Mouse (Mus musculus) duodenum, adult 2 months (tissue): ENCODE measurements around the gene Psmb3. TPM values are rescaled to one million over a fixed set of nuclear protein-coding genes. Genes with fewer than 3 reads are reported as not detected.

ENCODE experiments used
- polyA plus RNA-seq: library from polyadenylated mRNA; depleted of rRNA; stranded (reverse); fragments of >200 nt; gene quantifications from 2 replicates; pipeline ENCODE4 v1.2.3, GENCODE M21; 2012; ENCODE audit warnings: low replicate concordance; rRNA removed

The Psmb3 gene
- polyA plus RNA-seq = 201 and 322 TPM in 2 replicates

GRCm38 (mm10) chr11:97703039-97703826 lies at the start of gene Psmb3:
Gene Psmb3 (plus strand): TSS chr11:97703399.

GRCm38 (mm10) chr11:97662893-97663527 lies 40.2 kb upstream of the Psmb3 start, which contains the start of gene Mllt6:
Gene Mllt6 (plus strand): TSS chr11:97663414.

GRCm38 (mm10) chr11:97685613-97686321 lies 17.4 kb upstream of the Psmb3 start, which contains the start of gene Cisd3:
Gene Cisd3 (plus strand): TSS chr11:97685826.

GRCm38 (mm10) chr11:97700003-97700745 lies 3.0 kb upstream of the Psmb3 start, which contains the start of gene Pcgf2:
Gene Pcgf2 (minus strand): TSS chr11:97700497.

GRCm38 (mm10) chr11:97744063-97744717 lies 41.0 kb downstream of the Psmb3 start, which contains the start of gene Pip4k2b:
Gene Pip4k2b (minus strand): TSS chr11:97744704.

Other genes with a start within 250 kb of the Psmb3 start
- gene 4933428G20Rik, start 203.1 kb upstream of the Psmb3 start, polyA plus RNA-seq = not detected in 2 replicates
- 0.27 and 0.47 TPM in 2 replicates for gene Srcin1, start 127.2 kb upstream of the Psmb3 start, polyA plus RNA-seq
- 2.8 and 5.8 TPM in 2 replicates for gene Epop, start 73.7 kb upstream of the Psmb3 start, polyA plus RNA-seq
- 30.5 and 37.1 TPM in 2 replicates for gene Mllt6, start 40.0 kb upstream of the Psmb3 start, polyA plus RNA-seq
- 146 and 295 TPM in 2 replicates for gene Cisd3, start 17.6 kb upstream of the Psmb3 start, polyA plus RNA-seq
- 65.1 and 93.8 TPM in 2 replicates for gene Pcgf2, start 2.9 kb upstream of the Psmb3 start, polyA plus RNA-seq
- gene Pip4k2b, start 41.3 kb downstream of the Psmb3 start, polyA plus RNA-seq = 2.2 and 3.1 TPM in 2 replicates
- 1.7 and 2.5 TPM in 2 replicates for gene Cwc25, start 63.2 kb downstream of the Psmb3 start, polyA plus RNA-seq
- gene 1700001P01Rik, start 72.5 kb downstream of the Psmb3 start, polyA plus RNA-seq = not detected in 2 replicates
- gene Rpl23, start 79.0 kb downstream of the Psmb3 start, polyA plus RNA-seq = 12.8 and 18.3 TPM in 2 replicates
- gene Lasp1, start 95.6 kb downstream of the Psmb3 start, polyA plus RNA-seq = 227 and 325 TPM in 2 replicates
- 0.51 and 0.75 TPM in 2 replicates for gene B230217C12Rik, start 137.4 kb downstream of the Psmb3 start, polyA plus RNA-seq
- gene Fbxo47, start 180.8 kb downstream of the Psmb3 start, polyA plus RNA-seq = not detected in 2 replicates